Mouse (Mus musculus): ENCODE measurements around the gene Tmem191c.

GRCm38 (mm10) chr16:17237634-17238033 is 38.2 kb upstream of the Tmem191c start:
- no peak for TF ChIP-seq CTCF (IDR thresholded peaks at IDR 0.05)
- no peak for TF ChIP-seq EP300 (IDR thresholded peaks at IDR 0.05; ENCODE audit: insufficient read depth, low read depth, low read length)
- no peak for TF ChIP-seq POLR2A (IDR thresholded peaks at IDR 0.05; ENCODE audit: insufficient read depth, low read depth, low read length)

Data from heart, adult 2 months (tissue).